Mouse (Mus musculus): Measurements from ENCODE around the gene Ddx39b.

The Ddx39b gene

GRCm38 (mm10) chr17:35244999-35245398 is 3.5 kb downstream of the Ddx39b start:
- DNase-seq (ENCODE audit: low spot score), result no peak

- no peak for DNase-seq (ENCODE audit: low spot score)
Observed at GRCm38 (mm10) chr17:35245731-35246623, 4.4 kb downstream of the Ddx39b start.

- DNase-seq (ENCODE audit: low spot score), result no peak
Observed at GRCm38 (mm10) chr17:35247144-35247543, 5.6 kb downstream of the Ddx39b start.

DNA sequence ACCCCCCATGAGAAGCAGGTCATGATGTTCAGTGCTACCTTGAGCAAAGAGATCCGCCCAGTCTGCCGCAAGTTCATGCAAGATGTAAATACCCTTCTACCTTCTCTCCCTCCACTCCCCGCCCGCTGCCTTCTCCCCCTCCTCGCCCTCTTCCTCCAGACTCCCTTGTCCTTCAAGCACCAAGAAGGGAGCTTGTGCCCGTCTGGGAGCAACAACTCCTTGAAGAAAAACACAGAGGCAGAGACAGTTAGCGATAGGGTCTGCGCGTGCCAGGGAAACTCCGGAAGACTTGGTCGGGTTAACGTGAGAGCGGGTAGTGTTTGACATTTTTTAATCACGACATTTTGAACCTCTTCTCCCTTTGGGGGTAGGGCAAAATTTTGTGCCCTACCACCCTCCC is 7.4 kb downstream of the Ddx39b start:
- DNase-seq (ENCODE audit: low spot score), result no peak

DNA sequence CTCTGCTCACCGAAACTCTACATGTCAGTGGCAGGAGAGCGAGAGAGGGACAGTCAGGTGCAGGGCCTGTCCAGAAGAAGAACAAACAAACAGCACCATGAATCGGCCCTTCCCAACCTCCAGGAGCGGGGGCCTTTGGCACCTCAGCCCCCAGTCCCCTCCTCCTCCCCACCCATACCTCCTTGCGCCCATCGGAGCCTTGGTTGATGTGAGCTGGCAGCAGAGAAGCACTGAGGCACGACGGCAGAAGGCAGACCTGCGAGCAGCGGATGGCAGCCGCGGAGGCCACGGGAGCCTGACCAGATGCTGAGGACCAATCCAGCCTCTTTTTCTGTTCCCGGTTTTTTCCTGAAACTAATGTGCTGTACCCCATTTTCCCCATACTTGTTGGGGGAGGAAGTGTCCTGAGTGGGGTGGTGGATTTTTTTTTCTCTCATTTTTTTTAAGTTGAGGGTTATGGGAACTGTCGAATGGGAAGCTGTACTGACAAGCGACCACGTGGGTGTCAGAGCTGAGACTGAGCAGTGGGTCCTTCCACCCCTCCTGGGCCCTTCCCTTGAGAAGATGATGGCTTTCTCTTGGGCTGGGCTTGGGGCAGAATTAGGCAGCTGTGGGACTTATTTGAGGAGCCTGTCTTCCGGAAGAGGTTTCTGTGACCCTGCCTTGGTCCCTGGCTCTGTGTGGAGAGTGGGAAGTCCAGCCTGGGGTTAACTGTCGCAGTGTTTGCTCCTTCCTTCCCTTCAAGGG is 8.1 kb downstream of the Ddx39b start:
- DNase-seq (ENCODE audit: low spot score), result no peak

DNA sequence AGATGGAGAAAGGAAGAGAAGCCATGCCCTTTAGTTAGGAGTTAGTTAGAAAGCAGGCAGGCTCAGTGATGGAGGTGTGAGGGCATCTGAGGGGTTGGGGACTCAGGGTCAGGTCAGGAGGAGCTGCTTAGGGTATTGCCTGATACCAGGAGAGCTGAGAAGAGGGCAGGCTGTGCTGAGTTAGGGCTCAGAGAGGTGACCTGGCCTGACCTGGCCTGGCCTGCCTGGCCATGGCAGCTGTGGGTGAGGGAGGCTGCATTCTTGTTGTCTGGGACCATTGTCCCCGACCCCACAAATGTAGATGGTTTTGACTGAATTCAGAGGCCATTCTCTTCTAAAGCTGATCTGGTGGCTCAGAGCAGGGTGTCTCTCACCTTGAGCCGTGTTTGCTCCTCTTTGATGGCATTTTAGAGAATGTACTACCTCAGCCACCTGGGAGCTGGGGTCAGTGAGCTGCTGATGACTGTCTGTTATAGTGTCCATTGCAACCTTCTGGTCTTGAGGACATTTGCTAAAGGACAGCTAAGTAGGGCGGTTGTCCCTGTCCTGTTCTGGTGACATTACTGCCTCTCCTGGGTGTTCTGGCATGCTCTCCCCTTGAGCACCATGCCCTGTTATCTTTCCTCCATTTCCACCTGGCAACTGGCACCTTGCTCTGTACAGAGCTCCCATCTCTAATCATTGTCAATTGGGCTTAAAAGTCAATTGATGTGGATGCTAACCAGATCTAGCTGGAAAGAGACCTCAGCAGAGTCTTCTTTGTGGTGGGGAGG is 9.0 kb downstream of the Ddx39b start:
- no peak for DNase-seq (ENCODE audit: low spot score)

DNA sequence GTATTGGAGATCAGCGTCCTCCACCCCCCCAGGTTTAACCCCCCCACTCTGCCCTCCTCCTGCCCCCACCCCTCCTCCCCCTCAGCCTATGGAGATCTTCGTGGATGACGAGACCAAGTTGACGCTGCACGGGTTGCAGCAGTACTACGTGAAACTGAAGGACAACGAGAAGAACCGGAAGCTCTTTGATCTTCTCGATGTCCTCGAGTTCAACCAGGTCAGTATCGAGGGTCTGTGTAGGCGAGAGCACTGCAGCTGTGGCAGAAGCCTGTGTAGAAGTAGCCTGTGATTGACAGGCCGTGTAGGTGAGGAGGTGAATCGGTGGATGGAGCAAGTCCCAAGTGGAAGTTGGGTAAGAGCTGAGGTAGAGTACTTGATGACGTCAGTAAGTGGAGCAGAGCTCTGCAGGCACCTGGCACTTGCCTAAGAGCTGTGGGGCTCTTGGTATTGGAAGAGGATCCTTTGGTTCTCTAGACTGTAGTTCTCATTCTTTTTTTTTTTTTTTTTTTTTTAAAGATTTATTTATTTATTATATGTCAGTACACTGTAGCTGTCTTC is 9.7 kb downstream of the Ddx39b start:
- no peak for DNase-seq (ENCODE audit: low spot score)

- no peak for DNase-seq (ENCODE audit: low spot score)
Observed at GRCm38 (mm10) chr17:35251981-35252380, 10.4 kb downstream of the Ddx39b start.

- no peak for DNase-seq (ENCODE audit: low spot score)
Observed at GRCm38 (mm10) chr17:35252619-35253292, 11.2 kb downstream of the Ddx39b start.

- no peak for DNase-seq (ENCODE audit: low spot score)
Observed at GRCm38 (mm10) chr17:35253293-35254093, 11.9 kb downstream of the Ddx39b start.

- DNase-seq (ENCODE audit: low spot score), result no peak
Observed at GRCm38 (mm10) chr17:35254241-35255098, 12.9 kb downstream of the Ddx39b start.

DNA sequence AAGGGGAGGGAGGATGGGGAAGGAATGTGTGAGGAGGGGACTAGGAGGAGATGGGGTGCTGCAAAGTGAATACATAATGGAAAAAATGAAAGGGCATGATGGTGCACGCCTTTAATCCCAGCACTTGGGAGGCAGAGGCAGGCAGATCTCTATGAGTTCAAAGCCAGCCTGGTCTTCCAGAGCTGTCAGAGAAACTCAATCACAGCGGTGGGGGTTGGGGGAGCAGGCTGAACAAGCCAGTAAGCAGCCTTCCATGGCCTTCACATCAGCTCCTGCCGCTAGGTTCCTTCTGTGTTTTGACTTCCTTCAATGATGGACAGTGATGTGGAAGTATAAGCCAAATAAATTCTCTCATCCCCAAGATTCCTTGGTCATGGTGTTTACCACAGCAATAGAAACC is 13.8 kb downstream of the Ddx39b start:
- DNase-seq (ENCODE audit: low spot score), result no peak

- no peak for DNase-seq (ENCODE audit: low spot score)
Observed at GRCm38 (mm10) chr17:35255704-35256103, 14.2 kb downstream of the Ddx39b start.

DNA sequence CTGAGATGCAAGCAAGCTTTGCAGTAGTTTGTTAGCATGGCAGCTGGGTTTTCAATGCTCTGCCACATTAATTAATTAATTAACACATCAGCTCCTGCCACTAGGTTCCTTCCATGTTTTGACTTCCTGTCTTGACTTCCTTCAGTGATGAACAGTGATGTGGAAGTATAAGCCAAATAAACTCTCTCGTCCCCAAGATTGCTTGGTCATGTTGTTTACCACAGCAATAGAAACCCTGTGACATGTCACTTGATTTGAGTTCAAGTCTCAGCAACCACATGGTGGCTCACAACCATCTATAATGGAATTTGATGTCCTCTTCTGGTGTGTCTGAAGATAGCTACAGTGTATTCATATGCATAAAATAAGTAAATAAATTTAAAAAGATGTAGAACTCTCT is 15.8 kb downstream of the Ddx39b start:
- no peak for DNase-seq (ENCODE audit: low spot score)

GRCm38 (mm10) chr17:35257824-35258491 is 16.4 kb downstream of the Ddx39b start:
- DNase-seq (ENCODE audit: low spot score), result peak; percentile 70

DNA sequence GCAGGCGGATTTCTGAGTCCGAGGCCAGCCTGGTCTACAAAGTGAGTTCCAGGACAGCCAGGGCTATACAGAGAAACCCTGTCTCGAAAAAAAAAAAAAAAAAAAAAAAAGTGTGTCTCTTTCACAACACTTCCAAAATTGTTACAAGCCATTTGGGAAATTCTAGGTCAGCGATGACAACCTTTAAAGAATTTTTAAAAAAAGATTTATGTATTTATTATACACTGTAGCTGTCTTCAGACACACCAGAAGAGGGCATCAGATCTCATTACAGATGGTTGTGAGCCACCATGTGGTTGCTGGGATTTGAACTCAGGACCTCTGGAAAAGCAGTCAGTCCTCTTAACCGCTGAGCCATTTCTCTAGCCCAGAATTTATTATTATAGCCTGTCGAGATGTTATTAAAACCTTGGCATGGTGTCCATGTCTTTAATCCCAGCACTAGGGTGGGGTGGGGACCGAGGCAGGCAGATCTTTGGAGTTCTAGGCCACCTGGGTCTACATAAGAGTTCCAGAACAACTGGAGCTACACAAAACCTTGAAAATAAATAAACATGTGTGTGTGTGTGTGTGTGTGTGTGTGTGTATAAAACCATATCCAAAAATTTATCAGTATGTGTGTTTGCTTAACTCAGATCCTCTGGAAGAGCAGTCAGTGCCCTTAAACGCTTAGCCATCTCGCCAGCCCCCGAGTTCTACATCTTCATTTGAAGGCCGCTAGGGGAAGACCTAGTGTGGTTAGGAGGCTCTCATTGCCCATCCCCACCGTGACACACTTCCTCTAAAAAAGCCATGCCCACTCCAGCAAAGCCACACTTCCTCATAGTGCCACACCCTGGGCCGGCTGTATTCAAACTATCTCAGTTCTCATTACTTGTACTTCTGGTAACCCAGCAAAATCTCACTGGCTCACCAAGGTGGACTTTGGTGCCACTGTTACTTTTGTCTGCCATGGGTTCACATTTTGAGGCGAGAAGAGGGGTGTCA is 17.2 kb downstream of the Ddx39b start:
- DNase-seq (ENCODE audit: low spot score), result no peak

DNA sequence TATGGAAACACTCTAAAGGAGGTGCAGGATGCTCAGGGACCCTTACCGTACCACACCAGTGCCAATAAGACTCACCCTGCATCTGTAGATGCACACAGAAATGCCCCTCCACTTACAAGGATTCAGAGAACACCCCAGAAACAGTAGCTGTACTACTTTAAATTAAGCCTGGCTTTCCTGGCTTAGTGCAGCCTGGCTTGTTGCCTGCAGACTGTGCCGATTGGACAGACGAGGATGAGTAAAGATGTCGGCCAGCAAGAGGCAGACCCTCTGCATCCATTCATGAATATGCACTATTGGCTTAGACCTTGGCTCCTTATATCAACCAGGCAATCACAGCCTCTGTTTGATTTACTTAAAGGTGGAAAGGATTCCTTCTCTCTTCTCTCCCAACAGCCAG is 18.1 kb downstream of the Ddx39b start:
- no peak for DNase-seq (ENCODE audit: low spot score)

DNA sequence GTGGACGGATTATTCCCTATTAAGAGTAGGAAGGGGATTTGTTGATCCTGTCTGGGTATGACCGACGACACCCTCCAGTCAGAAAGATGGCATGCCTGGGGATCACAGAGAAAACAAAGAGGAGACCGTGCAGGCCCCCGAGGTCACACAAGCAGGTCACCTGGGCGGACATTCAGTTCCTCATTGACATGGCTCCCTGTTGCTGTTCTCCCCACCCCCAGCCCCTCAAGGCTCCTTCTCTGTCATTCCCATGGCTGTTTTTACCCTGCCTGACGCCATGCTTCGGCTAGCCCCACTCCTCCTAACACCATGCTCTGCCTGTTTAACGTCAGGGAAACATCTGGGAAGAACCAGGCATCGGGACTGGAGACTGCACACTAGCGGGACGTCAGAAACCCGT is 20.1 kb downstream of the Ddx39b start:
- DNase-seq (ENCODE audit: low spot score), result no peak

Measured in urinary bladder, postnatal 10 days (tissue).